In genomic region chr6:86343656-86344055, GRCm38 (mm10) we compare ENCODE assay signal across 10 mouse cellular contexts. TPM values are rescaled to one million over a fixed set of nuclear protein-coding genes. Genes with fewer than 3 reads are reported as not detected.
DNase-seq lines count a peak whose midpoint lies in the region; ATAC-seq lines count a peak whose summit lies in the region.
"Had no signal": no experiment of that assay in that cellular context is flagged by ENCODE, and none has a peak within 500 bp of the region (broad histone marks: within the 10 kb centered on the region; RNA-seq: fewer than 3 reads in every experiment).

No protein-coding gene starts in this region.

- no peaks in the 10 kb centered on the region for H3K27me3 ChIP-seq in heart, embryonic 12.5 days (replicated peaks)
- H3K27me3 ChIP-seq in limb, embryonic 13.5 days: no peaks in the 10 kb centered on the region

- intact Hi-C loops in gastrocnemius, postnatal 36 days (cut with DNase I): no loop called here

- no peak for ATAC-seq in heart, embryonic 12.5 days (ENCODE audit: insufficient number of reproducible peaks, low FRiP score)
- no peak for ATAC-seq in limb, embryonic 13.5 days (ENCODE audit: low FRiP score, low read depth)

- H3K9ac ChIP-seq in heart, embryonic 12.5 days: no peak overlapping the region
- no peak overlapping the region for H3K9ac ChIP-seq in limb, embryonic 13.5 days

- 0 out of 2 replicates have a peak overlapping the region, but pooled peaks have one; percentile 4 for H3K4me3 ChIP-seq in heart, embryonic 12.5 days
- no peak overlapping the region for H3K4me3 ChIP-seq in limb, embryonic 13.5 days
- H3K4me3 ChIP-seq: megakaryocyte, embryonic 14.5 days had no signal

- peak overlapping the region; percentile 54 for H3K4me2 ChIP-seq in heart, embryonic 12.5 days
- peak overlapping the region; percentile 14; the same call in 1 of the 2 replicates for H3K4me2 ChIP-seq in limb, embryonic 13.5 days (replicated peaks)

- no peak overlapping the region for H3K27ac ChIP-seq in heart, embryonic 12.5 days (ENCODE audit: poor library complexity, severe bottlenecking)
- no peak overlapping the region for H3K27ac ChIP-seq in limb, embryonic 13.5 days

- no peaks in the 10 kb centered on the region for H3K36me3 ChIP-seq in heart, embryonic 12.5 days
- H3K36me3 ChIP-seq in limb, embryonic 13.5 days: no peaks in the 10 kb centered on the region

- peaks cover 17% of the 10 kb centered on the region for H3K4me1 ChIP-seq in heart, embryonic 12.5 days (replicated peaks)
- H3K4me1 ChIP-seq in limb, embryonic 13.5 days: 0 out of 2 replicates have a peak, but pooled peaks cover 8% of the 10 kb centered on the region
- H3K4me1 ChIP-seq: megakaryocyte, embryonic 14.5 days had no signal

- 9% methylated on average over 7 of the region's 7 CpGs for WGBS in heart, embryonic 12.5 days
- WGBS in limb, embryonic 13.5 days: 39% methylated on average over 7 of the region's 7 CpGs

- no peak for DNase-seq in heart, adult 18-20 months
- peak; percentile 52 to 55 for DNase-seq in right cerebral cortex, postnatal 10 days (ENCODE audit: low spot score in 2 of 2)
- DNase-seq in right cerebral cortex, postnatal 36 days (ENCODE audit: low spot score in 2 of 2): no peak
- DNase-seq in T-cell, adult 2 months (ENCODE audit: low spot score): no peak
- no peak for DNase-seq in lung, postnatal 4 days
- no peak for DNase-seq in gastrocnemius, postnatal 36 days
- DNase-seq: adrenal gland, postnatal 10 days had no signal

- no peaks in the 10 kb centered on the region for H3K9me3 ChIP-seq in heart, embryonic 12.5 days (replicated peaks)
- H3K9me3 ChIP-seq in limb, embryonic 13.5 days: no peaks in the 10 kb centered on the region

RNA-seq across cellular contexts. Expression of gene Fam136a, which starts 21.8 kb away (rescaled TPM):
- polyA plus RNA-seq in heart, embryonic 12.5 days (2016; fragmentation: Nextera tagmentation; extraction: Ambion mirVana): 95.0 and 102 TPM in 2 replicates
- 10 to 100 TPM; 28.6 to 28.7 TPM for total RNA-seq in heart, adult 18-20 months (2021)
- 133 and 136 TPM in 2 replicates for polyA plus RNA-seq in limb, embryonic 13.5 days (2015; fragmentation: Nextera tagmentation; extraction: Ambion mirVana)
- 10 to 100 TPM; 11.9 to 15.1 TPM for total RNA-seq in gastrocnemius, postnatal 36 days (2021)

RNA-seq across cellular contexts. Expression of gene Snrpg, which starts 27.4 kb away (rescaled TPM):
- polyA plus RNA-seq in heart, embryonic 12.5 days (2016; fragmentation: Nextera tagmentation; extraction: Ambion mirVana): 314 and 325 TPM in 2 replicates
- total RNA-seq in heart, adult 18-20 months (2021): 10 to 100 TPM; 41.2 to 48.5 TPM
- 660 and 699 TPM in 2 replicates for polyA plus RNA-seq in limb, embryonic 13.5 days (2015; fragmentation: Nextera tagmentation; extraction: Ambion mirVana)
- total RNA-seq in gastrocnemius, postnatal 36 days (2021): 10 to 100 TPM; 23.0 to 26.7 TPM

RNA-seq across cellular contexts. Expression of gene Pcyox1, which starts 53.3 kb away (rescaled TPM):
- 59.4 and 64.7 TPM in 2 replicates for polyA plus RNA-seq in heart, embryonic 12.5 days (2016; fragmentation: Nextera tagmentation; extraction: Ambion mirVana)
- total RNA-seq in heart, adult 18-20 months (2021): 10 to 100 TPM; 81.9 to 86.8 TPM
- 85.9 and 86.3 TPM in 2 replicates for polyA plus RNA-seq in limb, embryonic 13.5 days (2015; fragmentation: Nextera tagmentation; extraction: Ambion mirVana)
- 10 to 100 TPM; 53.1 to 54.2 TPM for total RNA-seq in gastrocnemius, postnatal 36 days (2021)

Comparison
In these comparisons a context has a peak if more than half of its experiments do, and no peak if none do; other contexts are left out.
1. DNase-seq: peak in right cerebral cortex, postnatal 10 days (2 of 2); none in heart, adult 18-20 months (0 of 2), right cerebral cortex, postnatal 36 days (0 of 2), T-cell, adult 2 months (single experiment), lung, postnatal 4 days (0 of 2) and gastrocnemius, postnatal 36 days (0 of 2).